Mouse (Mus musculus) left cerebral cortex, postnatal 25 days (tissue): ENCODE measurements at regions not wholly inside any gene's neighbourhood (a gene's known extent, or its start where the extent isn't known, plus 50 kb on each side); places are given as distances from the start of the nearest gene placed in this dataset.
"Not testable (repeated sequence)": the region's sequence is repeated elsewhere in the genome, so short reads cannot be mapped to it uniquely, and the experiment has no call there.

Experiments used
- DNase-seq, 2 experiments: peaks; one replicate each; pipeline ENCODE4 v3.0.0; 2022; ENCODE audit warnings: low spot score in 2 of 2, mixed read lengths in 1 of 2
- intact Hi-C: fragments of 180-260 bp; cut with DNase I; formaldehyde crosslinking; loops from one replicate; pipeline ENCODE4 v1.15.1; 2025

- no peak for DNase-seq
- intact Hi-C loops: no loop called here
These were observed 250.8 kb downstream of the Rab38 start for GRCm38 (mm10) chr7:88680849-88681248.

DNA sequence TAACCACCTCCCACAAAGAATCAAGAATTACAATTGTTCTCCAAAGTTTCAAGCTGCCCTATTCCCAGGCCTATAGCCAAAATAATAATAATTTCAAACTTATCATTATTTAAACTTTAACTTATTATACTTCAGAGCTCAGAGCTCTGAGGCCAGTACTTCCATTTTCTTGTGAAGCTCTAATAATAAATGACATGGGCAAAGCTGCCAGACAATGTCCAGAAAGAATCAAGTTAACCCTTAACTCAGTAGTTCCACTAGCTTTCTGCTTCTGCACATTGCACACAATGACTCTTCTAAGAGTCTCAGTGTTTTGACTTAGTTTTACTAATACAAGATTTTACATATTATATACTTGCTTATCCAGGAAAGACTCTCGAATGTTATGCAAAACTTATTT lies 291.0 kb downstream of the Rab38 start:
- DNase-seq, intact Hi-C loops: not testable (repeated sequence)

DNA sequence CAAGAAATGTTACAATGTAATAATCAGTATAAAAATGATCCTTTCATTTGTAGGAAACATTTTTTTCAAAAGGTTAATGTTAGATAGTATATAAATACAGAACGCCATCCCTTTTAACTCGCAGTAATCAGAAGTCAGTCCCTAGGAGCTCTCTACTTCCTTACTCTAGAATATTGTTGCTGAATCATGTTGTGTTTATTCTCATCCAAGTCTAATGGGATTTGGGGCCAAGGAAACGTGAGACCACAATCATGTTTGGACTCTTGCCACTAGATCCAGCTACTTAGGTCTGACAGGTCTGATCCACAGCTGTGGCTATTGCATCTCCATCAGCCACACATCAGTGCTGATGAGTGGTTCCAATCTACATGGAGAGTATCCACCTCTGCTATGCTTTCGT lies 304.4 kb downstream of the Rab38 start:
- DNase-seq: no peak
- intact Hi-C loops: no loop called here

DNA sequence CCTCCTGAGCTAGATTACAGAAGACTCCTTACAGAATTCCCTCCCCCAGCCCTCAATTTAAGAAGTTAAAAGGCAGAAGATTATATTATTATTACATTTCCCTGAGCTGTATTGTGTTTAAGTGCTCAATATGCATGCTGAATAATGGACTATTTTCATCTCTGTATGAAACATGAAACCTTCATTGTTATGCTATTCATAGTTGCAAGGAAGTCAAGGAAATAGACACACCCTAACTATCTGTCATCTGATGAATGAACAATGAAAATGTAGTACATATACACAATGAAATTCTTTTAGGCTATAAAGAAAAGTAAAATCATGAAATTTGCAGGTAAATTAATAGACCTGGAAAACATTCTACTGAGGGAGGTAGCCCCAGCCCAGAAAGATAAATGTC lies 305.7 kb downstream of the Rab38 start:
- intact Hi-C loops: loop anchor here (5.0 kb wide), 1 partner anchor 1003 kb away; no protein-coding TSS in a partner anchor
- no peak for DNase-seq

GRCm38 (mm10) chr7:88777371-88777770 lies 347.3 kb downstream of the Rab38 start:
- intact Hi-C loops: no loop called here
- no peak for DNase-seq

GRCm38 (mm10) chr7:88782906-88783305 lies 352.8 kb downstream of the Rab38 start:
- intact Hi-C loops: no loop called here
- peak in 1 of 2 experiments; percentile 11 for DNase-seq

GRCm38 (mm10) chr7:88808175-88808574 lies 378.1 kb downstream of the Rab38 start:
- intact Hi-C loops: no loop called here
- DNase-seq: no peak

- peak in 1 of 2 experiments; percentile 24 for DNase-seq
- intact Hi-C loops: no loop called here
These were observed 380.1 kb downstream of the Rab38 start for GRCm38 (mm10) chr7:88810170-88810569.

DNA sequence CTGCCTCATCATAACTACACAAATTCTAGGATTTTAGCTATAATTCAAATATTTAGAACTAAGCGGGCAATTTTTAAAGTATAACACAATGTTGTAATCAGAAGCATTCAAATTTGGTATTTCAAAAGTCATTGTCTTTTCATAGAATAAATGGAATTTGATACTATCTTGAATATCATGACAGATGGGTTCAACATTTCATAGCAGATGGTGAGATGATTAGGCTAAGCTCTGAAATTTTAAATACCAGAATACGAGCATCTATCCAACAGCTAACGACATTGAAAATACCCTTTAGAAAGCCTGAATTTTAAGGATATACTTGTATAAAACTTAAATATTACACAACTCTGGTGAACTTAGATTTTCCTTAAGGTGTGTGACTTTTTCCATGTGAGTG lies 390.1 kb downstream of the Rab38 start:
- intact Hi-C loops: no loop called here
- peak in 1 of 2 experiments; percentile 14 for DNase-seq

GRCm38 (mm10) chr7:88826498-88826897 lies 396.4 kb downstream of the Rab38 start:
- DNase-seq: no peak

GRCm38 (mm10) chr7:88847946-88848524 lies 418.0 kb downstream of the Rab38 start:
- peak; percentile 9 to 12 for DNase-seq

More at GRCm38 (mm10) chr7:88826498-88826897, 396.4 kb downstream of the Rab38 start:
- intact Hi-C loops: no loop called here

More at GRCm38 (mm10) chr7:88847946-88848524, 418.0 kb downstream of the Rab38 start:
- intact Hi-C loops: no loop called here
